In the genomic region with DNA sequence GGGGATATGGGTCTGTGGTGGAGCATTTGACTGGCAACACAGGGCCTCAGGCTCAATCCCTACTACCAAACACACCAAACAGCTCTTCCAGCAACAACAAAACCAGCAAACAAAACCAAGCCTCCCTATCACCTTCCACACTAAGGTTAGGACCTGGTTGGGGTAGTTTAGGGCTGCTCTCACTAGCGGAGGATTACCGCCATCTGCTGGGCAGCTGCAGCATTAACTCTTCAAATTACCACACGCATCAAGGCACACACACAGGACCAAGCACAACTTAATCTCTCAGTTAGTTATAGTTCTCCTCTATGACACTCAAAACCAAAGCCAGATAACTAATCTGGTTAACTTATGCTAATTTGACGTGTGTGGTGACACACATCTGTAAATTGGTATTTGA, we compare ENCODE assay signal across 8 mouse cellular contexts. TPM values are rescaled to one million over a fixed set of nuclear protein-coding genes. Genes with fewer than 3 reads are reported as not detected.
A peak's percentile ranks its signal among the peaks of the same experiment; 100 is the strongest.
DNase-seq lines count a peak whose midpoint lies in the region; ATAC-seq and TF ChIP-seq lines count a peak whose summit lies in the region.

No protein-coding gene starts in this region.

- H3K9ac ChIP-seq in midbrain, embryonic 12.5 days (replicated peaks): no peak overlapping the region
- H3K9ac ChIP-seq in midbrain, embryonic 16.5 days (ENCODE audit: low read depth, low read length): no peak overlapping the region
- no peak overlapping the region for H3K9ac ChIP-seq in midbrain, embryonic 14.5 days (replicated peaks; ENCODE audit: low read length)

- DNase-seq in cerebellum, postnatal 25 days: peak; percentile 82 to 84
- peak; percentile 59 for DNase-seq in gastrocnemius, adult 2 months
- DNase-seq in layer of hippocampus, postnatal 25 days (ENCODE audit: extremely low spot score in 1 of 2, low spot score in 1 of 2): peak; percentile 18 to 70
- peak; percentile 72 for DNase-seq in midbrain, embryonic 14.5 days
- peak; percentile 63 for DNase-seq in thymus, postnatal 14 days

- no peak overlapping the region for H3K27ac ChIP-seq in midbrain, embryonic 12.5 days (replicated peaks)
- H3K27ac ChIP-seq in midbrain, embryonic 16.5 days (ENCODE audit: low read length): no peak overlapping the region
- H3K27ac ChIP-seq in gastrocnemius, adult 2 months: no peak overlapping the region
- no peak overlapping the region for H3K27ac ChIP-seq in midbrain, embryonic 14.5 days (replicated peaks; ENCODE audit: low read depth, low read length)

- no peaks in the 10 kb centered on the region for H3K27me3 ChIP-seq in midbrain, embryonic 12.5 days
- no peaks in the 10 kb centered on the region for H3K27me3 ChIP-seq in midbrain, embryonic 16.5 days (ENCODE audit: control insufficient read depth, insufficient read depth, low read depth, low read length)
- H3K27me3 ChIP-seq in midbrain, embryonic 14.5 days (ENCODE audit: control insufficient read depth, insufficient read depth, low read length): no peaks in the 10 kb centered on the region

- H3K4me1 ChIP-seq in midbrain, embryonic 12.5 days: peaks cover 10% of the 10 kb centered on the region; the same call in 1 of the 2 replicates
- peaks cover 10% of the 10 kb centered on the region for H3K4me1 ChIP-seq in midbrain, embryonic 16.5 days (ENCODE audit: control insufficient read depth, insufficient read depth, low read length)
- 0 out of 2 replicates have a peak, but pooled peaks cover 8% of the 10 kb centered on the region for H3K4me1 ChIP-seq in midbrain, embryonic 14.5 days (ENCODE audit: control insufficient read depth, insufficient read depth, low read length)

- ATAC-seq in midbrain, embryonic 12.5 days (ENCODE audit: low FRiP score, low read depth): peak; percentile 19; the same call in 1 of the 2 replicates
- no peak for ATAC-seq in midbrain, embryonic 16.5 days
- peak; percentile 36 for ATAC-seq in activated CD4-positive, CD25-positive, alpha-beta regulatory T cell, adult 4 months
- peak; percentile 48; the same call in 1 of the 2 replicates for ATAC-seq in midbrain, embryonic 14.5 days (ENCODE audit: low FRiP score, low TSS enrichment)

- whole genome bisulfite sequencing in midbrain, embryonic 12.5 days: under 1% methylated on average over 4 of the region's 4 CpGs
- WGBS in midbrain, embryonic 16.5 days: 0% methylated on average over 4 of the region's 4 CpGs
- WGBS in midbrain, embryonic 14.5 days: under 1% methylated on average over 4 of the region's 4 CpGs

- no peaks in the 10 kb centered on the region for H3K9me3 ChIP-seq in midbrain, embryonic 12.5 days
- H3K9me3 ChIP-seq in midbrain, embryonic 16.5 days (replicated peaks; ENCODE audit: control insufficient read depth, low read length, poor library complexity, severe bottlenecking): no peaks in the 10 kb centered on the region
- no peaks in the 10 kb centered on the region for H3K9me3 ChIP-seq in midbrain, embryonic 14.5 days (ENCODE audit: control insufficient read depth, low read length)

- H3K4me2 ChIP-seq in midbrain, embryonic 12.5 days (replicated peaks): no peak overlapping the region
- H3K4me2 ChIP-seq in midbrain, embryonic 16.5 days (ENCODE audit: low read length): no peak overlapping the region
- H3K4me2 ChIP-seq in midbrain, embryonic 14.5 days (ENCODE audit: low read length): no peak overlapping the region

- TF ChIP-seq CTCF in gastrocnemius, adult 2 months (IDR thresholded peaks at IDR 0.05): peak; percentile 80

- no peaks in the 10 kb centered on the region for H3K36me3 ChIP-seq in midbrain, embryonic 12.5 days
- no peaks in the 10 kb centered on the region for H3K36me3 ChIP-seq in midbrain, embryonic 16.5 days (ENCODE audit: control insufficient read depth, insufficient read depth, low read length)
- no peaks in the 10 kb centered on the region for H3K36me3 ChIP-seq in midbrain, embryonic 14.5 days (ENCODE audit: control insufficient read depth, insufficient read depth, low read length)

- intact Hi-C loops in gastrocnemius, adult 2 months (cut with DNase I): loop anchor here (1.0 to 2.0 kb wide), 2 partner anchors 56 to 88 kb away; no protein-coding TSS in a partner anchor

- H3K4me3 ChIP-seq in midbrain, embryonic 12.5 days: no peak overlapping the region
- no peak overlapping the region for H3K4me3 ChIP-seq in midbrain, embryonic 16.5 days (ENCODE audit: low read depth, low read length)
- H3K4me3 ChIP-seq in gastrocnemius, adult 2 months: no peak overlapping the region
- H3K4me3 ChIP-seq in midbrain, embryonic 14.5 days (replicated peaks; ENCODE audit: low read depth, low read length): no peak overlapping the region

RNA-seq across cellular contexts. Expression of a gene that starts 4.1 kb away (rescaled TPM):
- 14.3 and 16.9 TPM in 2 replicates for polyA plus RNA-seq in midbrain, embryonic 12.5 days (2016; fragmentation: Nextera tagmentation; extraction: Ambion mirVana)
- polyA plus RNA-seq in midbrain, embryonic 16.5 days (2015; fragmentation: Nextera tagmentation; extraction: Ambion mirVana): 73.3 and 82.4 TPM in 2 replicates
- 1 to 10 TPM; 2.1 to 3.9 TPM for polyA plus RNA-seq in activated CD4-positive, CD25-positive, alpha-beta regulatory T cell, adult 4 months (2017; shearing (Covaris generic))
- not detected for total RNA-seq in gastrocnemius, adult 2 months (2021)
- 10 to 100 TPM; 24.3 to 31.9 TPM for total RNA-seq in layer of hippocampus, postnatal 25 days (2021)
- polyA plus RNA-seq in midbrain, embryonic 14.5 days (2014; fragmentation: Nextera tagmentation; extraction: Ambion mirVana): 54.4 and 63.4 TPM in 2 replicates

RNA-seq across cellular contexts. Expression of a gene that starts 15.1 kb away (rescaled TPM):
- 1.3 and 1.6 TPM in 2 replicates for polyA plus RNA-seq in midbrain, embryonic 12.5 days (2016; fragmentation: Nextera tagmentation; extraction: Ambion mirVana)
- polyA plus RNA-seq in midbrain, embryonic 16.5 days (2015; fragmentation: Nextera tagmentation; extraction: Ambion mirVana): 1.9 and 2.0 TPM in 2 replicates
- polyA plus RNA-seq in activated CD4-positive, CD25-positive, alpha-beta regulatory T cell, adult 4 months (2017; shearing (Covaris generic)): not detected
- 10 to 100 TPM; 36.2 to 52.3 TPM for total RNA-seq in gastrocnemius, adult 2 months (2021)
- total RNA-seq in layer of hippocampus, postnatal 25 days (2021): 10 to 100 TPM in 1 of 2 experiments, 1 to 10 TPM in 1; 9.4 to 13.4 TPM
- polyA plus RNA-seq in midbrain, embryonic 14.5 days (2014; fragmentation: Nextera tagmentation; extraction: Ambion mirVana): 1.9 and 2.3 TPM in 2 replicates
